Mouse (Mus musculus) c-Kit-positive CD71-positive TER-119-positive erythroid progenitor cells, embryonic 14.5 days (primary cell): Measurements from ENCODE around the gene Clpp.

Experiments
- DNase-seq: peaks from one replicate; pipeline ENCODE4 v3.0.0-alpha.2; 2013; ENCODE audit warnings: low spot score

Clpp gene

GRCm38 (mm10) chr17:57031661-57032420 lies 41.7 kb downstream of the Clpp start:
- peak; percentile 100 for DNase-seq

GRCm38 (mm10) chr17:57032854-57033253 lies 42.7 kb downstream of the Clpp start:
- DNase-seq = no peak

- no peak for DNase-seq
These were observed 48.9 kb downstream of the Clpp start for GRCm38 (mm10) chr17:57038978-57039377.

- DNase-seq = no peak
These were observed 51.4 kb downstream of the Clpp start, which contains the start of gene Slc25a41 for GRCm38 (mm10) chr17:57041554-57041953. Slc25a41 (minus strand) TSS chr17:57041654.
